In genomic region chr13:83739541-83740061, GRCm38 (mm10) we compare ENCODE assay signal across 8 mouse cellular contexts.
DNase-seq lines count a peak whose midpoint lies in the region; ATAC-seq lines count a peak whose summit lies in the region.

No protein-coding gene starts in this region.

- peaks cover 79% of the 10 kb centered on the region for H3K27me3 ChIP-seq in heart, embryonic 13.5 days (replicated peaks)
- peaks cover 38% of the 10 kb centered on the region for H3K27me3 ChIP-seq in hindbrain, embryonic 10.5 days (ENCODE audit: insufficient read depth, poor library complexity, severe bottlenecking)
- H3K27me3 ChIP-seq in limb, embryonic 13.5 days: peaks cover 63% of the 10 kb centered on the region

- no peak overlapping the region for H3K27ac ChIP-seq in heart, embryonic 13.5 days (replicated peaks)
- H3K27ac ChIP-seq in hindbrain, embryonic 10.5 days: peak overlapping the region; percentile 92
- no peak overlapping the region for H3K27ac ChIP-seq in limb, embryonic 13.5 days

- H3K4me2 ChIP-seq in heart, embryonic 13.5 days: peak overlapping the region; percentile 56
- peak overlapping the region; percentile 34 for H3K4me2 ChIP-seq in limb, embryonic 13.5 days (replicated peaks)

- H3K4me3 ChIP-seq in heart, embryonic 13.5 days: peak overlapping the region; percentile 37
- peak overlapping the region; percentile 85 for H3K4me3 ChIP-seq in hindbrain, embryonic 10.5 days
- no peak overlapping the region for H3K4me3 ChIP-seq in limb, embryonic 13.5 days

- WGBS in heart, embryonic 13.5 days: 4% methylated on average over 15 of the region's 15 CpGs
- WGBS in hindbrain, embryonic 10.5 days: under 1% methylated on average over 15 of the region's 15 CpGs
- WGBS in limb, embryonic 13.5 days: 5% methylated on average over 15 of the region's 15 CpGs

- no peak overlapping the region for H3K9ac ChIP-seq in heart, embryonic 13.5 days
- H3K9ac ChIP-seq in limb, embryonic 13.5 days: no peak overlapping the region

- DNase-seq in heart, postnatal 4 days: no peak
- peak; percentile 66 to 73 for DNase-seq in cerebellum, postnatal 25 days
- DNase-seq in hindbrain, embryonic 10.5 days (ENCODE audit: low spot score): peak; percentile 87
- DNase-seq in right cerebral cortex, adult 2 months (ENCODE audit: low spot score in 2 of 2): peak; percentile 85 to 90
- no peak for DNase-seq in spleen, postnatal 14 days (ENCODE audit: low spot score in 2 of 2)
- DNase-seq in gastrocnemius, postnatal 10 days: no peak

- H3K9me3 ChIP-seq in heart, embryonic 13.5 days: no peaks in the 10 kb centered on the region
- no peaks in the 10 kb centered on the region for H3K9me3 ChIP-seq in hindbrain, embryonic 10.5 days
- no peaks in the 10 kb centered on the region for H3K9me3 ChIP-seq in limb, embryonic 13.5 days

- no peaks in the 10 kb centered on the region for H3K36me3 ChIP-seq in heart, embryonic 13.5 days
- H3K36me3 ChIP-seq in hindbrain, embryonic 10.5 days: peaks cover 43% of the 10 kb centered on the region
- no peaks in the 10 kb centered on the region for H3K36me3 ChIP-seq in limb, embryonic 13.5 days

- H3K4me1 ChIP-seq in heart, embryonic 13.5 days: peaks cover 23% of the 10 kb centered on the region
- H3K4me1 ChIP-seq in hindbrain, embryonic 10.5 days (replicated peaks): peaks cover 30% of the 10 kb centered on the region
- H3K4me1 ChIP-seq in limb, embryonic 13.5 days: peaks cover 12% of the 10 kb centered on the region

- ATAC-seq in heart, embryonic 13.5 days (ENCODE audit: extremely low read depth, insufficient number of reproducible peaks, low FRiP score, low TSS enrichment): no peak
- ATAC-seq in limb, embryonic 13.5 days (ENCODE audit: low FRiP score, low read depth): no peak

Comparison
In these comparisons a context has a peak if more than half of its experiments do, and no peak if none do; other contexts are left out.
1. DNase-seq: peak in cerebellum, postnatal 25 days (2 of 2), hindbrain, embryonic 10.5 days (single experiment) and right cerebral cortex, adult 2 months (2 of 2); none in heart, postnatal 4 days (single experiment), spleen, postnatal 14 days (0 of 2) and gastrocnemius, postnatal 10 days (single experiment).